In genomic region chr5:149818812-149819211, GRCm38 (mm10) we compare ENCODE assay signal across 26 mouse cellular contexts.
DNase-seq lines count a peak whose midpoint lies in the region; ATAC-seq and TF ChIP-seq lines count a peak whose summit lies in the region.
"Had no signal": no experiment of that assay in that cellular context is flagged by ENCODE, and none has a peak within 500 bp of the region (broad histone marks: within the 10 kb centered on the region; RNA-seq: fewer than 3 reads in every experiment).

No protein-coding gene starts in this region.

- 0 out of 2 replicates have a peak overlapping the region, but pooled peaks have one; percentile 1 for H3K4me2 ChIP-seq in intestine, postnatal 0 days (replicated peaks; ENCODE audit: low read depth)
- H3K4me2 ChIP-seq in forebrain, embryonic 15.5 days (replicated peaks): no peak overlapping the region
- H3K4me2 ChIP-seq: forebrain, embryonic 13.5 days; heart, embryonic 12.5 days; heart, embryonic 15.5 days; hindbrain, embryonic 13.5 days had no signal

- H3K4me3 ChIP-seq in testis, adult 2 months (ENCODE audit: control insufficient read depth, low read depth, low read length): no peak overlapping the region
- no peak overlapping the region for H3K4me3 ChIP-seq in intestine, postnatal 0 days (ENCODE audit: low read depth, low read length)
- H3K4me3 ChIP-seq in forebrain, embryonic 15.5 days: no peak overlapping the region
- H3K4me3 ChIP-seq: forebrain, embryonic 10.5 days; forebrain, embryonic 13.5 days; heart, embryonic 12.5 days; heart, embryonic 15.5 days; hindbrain, embryonic 10.5 days; hindbrain, embryonic 13.5 days had no signal

- H3K4me1 ChIP-seq in testis, adult 2 months (ENCODE audit: control insufficient read depth, insufficient read depth, low read length): peaks cover 29% of the 10 kb centered on the region
- H3K4me1 ChIP-seq in intestine, postnatal 0 days (replicated peaks; ENCODE audit: control insufficient read depth, insufficient read depth, low read length): no peaks in the 10 kb centered on the region
- H3K4me1 ChIP-seq in forebrain, embryonic 15.5 days: no peaks in the 10 kb centered on the region
- H3K4me1 ChIP-seq: forebrain, embryonic 13.5 days; heart, embryonic 15.5 days; hindbrain, embryonic 13.5 days had no signal

- no peaks in the 10 kb centered on the region for H3K27me3 ChIP-seq in testis, adult 2 months (ENCODE audit: control insufficient read depth, insufficient read depth, low read length)
- no peaks in the 10 kb centered on the region for H3K27me3 ChIP-seq in intestine, postnatal 0 days (replicated peaks; ENCODE audit: control insufficient read depth, insufficient read depth, low read length)
- H3K27me3 ChIP-seq in forebrain, embryonic 15.5 days: no peaks in the 10 kb centered on the region
- H3K27me3 ChIP-seq: forebrain, embryonic 13.5 days; hindbrain, embryonic 13.5 days had no signal

- DNase-seq in testis, postnatal 10 days (ENCODE audit: low spot score): no peak
- DNase-seq in ZHBTc4 (ENCODE audit: low read depth, low spot score): peak; percentile 78
- DNase-seq in retina, embryonic 14.5 days (ENCODE audit: low spot score): no peak
- DNase-seq: adrenal gland, adult 8-10 months; adrenal gland, postnatal 25 days; cerebellum, adult 18-20 months; cerebellum, adult 9-10 months; cerebellum, postnatal 14 days; forebrain, postnatal 0 days; gastrocnemius, postnatal 25 days; heart, adult 18-20 months; heart, postnatal 10 days; heart, postnatal 36 days had no signal

- peak overlapping the region; percentile 85 for H3K27ac ChIP-seq in testis, adult 2 months (ENCODE audit: control insufficient read depth, insufficient read depth, low read depth, low read length)
- no peak overlapping the region for H3K27ac ChIP-seq in intestine, postnatal 0 days (ENCODE audit: low read depth, low read length)
- no peak overlapping the region for H3K27ac ChIP-seq in forebrain, embryonic 15.5 days (replicated peaks)
- H3K27ac ChIP-seq: forebrain, embryonic 10.5 days; forebrain, embryonic 13.5 days; heart, embryonic 15.5 days; hindbrain, embryonic 10.5 days; hindbrain, embryonic 13.5 days had no signal

- H3K9me3 ChIP-seq in intestine, postnatal 0 days (ENCODE audit: control insufficient read depth): no peaks in the 10 kb centered on the region
- H3K9me3 ChIP-seq in forebrain, embryonic 15.5 days: no peaks in the 10 kb centered on the region
- H3K9me3 ChIP-seq: forebrain, embryonic 10.5 days; forebrain, embryonic 13.5 days; heart, embryonic 12.5 days; heart, embryonic 15.5 days; hindbrain, embryonic 10.5 days; hindbrain, embryonic 13.5 days had no signal

- H3K36me3 ChIP-seq in testis, adult 2 months (ENCODE audit: control insufficient read depth, insufficient read depth, low read length): no peaks in the 10 kb centered on the region
- no peaks in the 10 kb centered on the region for H3K36me3 ChIP-seq in intestine, postnatal 0 days (ENCODE audit: control insufficient read depth, insufficient read depth)
- H3K36me3 ChIP-seq in forebrain, embryonic 15.5 days: no peaks in the 10 kb centered on the region
- H3K36me3 ChIP-seq: forebrain, embryonic 10.5 days; G1E; heart, embryonic 12.5 days; heart, embryonic 15.5 days; hindbrain, embryonic 10.5 days; hindbrain, embryonic 13.5 days had no signal

- no peak for TF ChIP-seq CTCF in testis, adult 2 months (IDR thresholded peaks at IDR 0.05; ENCODE audit: control insufficient read depth, insufficient read depth, insufficient replicate concordance, low read depth, low read length)
- TF ChIP-seq CTCF in intestine, postnatal 0 days (IDR thresholded peaks at IDR 0.05; ENCODE audit: low read depth): no peak

- TF ChIP-seq POLR2A in testis, adult 2 months (IDR thresholded peaks at IDR 0.05; ENCODE audit: control insufficient read depth, low read depth, low read length): no peak

- WGBS in intestine, postnatal 0 days: 28% methylated on average over 6 of the region's 6 CpGs
- 69% methylated on average over 6 of the region's 6 CpGs for WGBS in forebrain, embryonic 15.5 days

- peak; percentile 60; the same call in 1 of the 2 replicates for ATAC-seq in intestine, postnatal 0 days
- ATAC-seq in forebrain, embryonic 15.5 days (replicated peaks): no peak
- ATAC-seq: activated CD4-positive, CD25-positive, alpha-beta regulatory T cell, adult 4 months; forebrain, embryonic 13.5 days; forebrain, postnatal 0 days; hindbrain, embryonic 16.5 days; Patski had no signal

- no peak overlapping the region for H3K9ac ChIP-seq in intestine, postnatal 0 days (ENCODE audit: low read depth, low read length)
- H3K9ac ChIP-seq in forebrain, embryonic 15.5 days (replicated peaks): no peak overlapping the region
- H3K9ac ChIP-seq: forebrain, embryonic 13.5 days; forebrain, postnatal 0 days; heart, embryonic 12.5 days; heart, embryonic 15.5 days; hindbrain, embryonic 13.5 days had no signal
